Mouse (Mus musculus): ENCODE measurements around the gene Clic3. TPM values are rescaled to one million over a fixed set of nuclear protein-coding genes. Genes with fewer than 3 reads are reported as not detected.

The Clic3 gene
- total and polyA plus RNA-seq, 3 experiments, result 0.30 to 0.71 TPM; not detected in 1

DNA sequence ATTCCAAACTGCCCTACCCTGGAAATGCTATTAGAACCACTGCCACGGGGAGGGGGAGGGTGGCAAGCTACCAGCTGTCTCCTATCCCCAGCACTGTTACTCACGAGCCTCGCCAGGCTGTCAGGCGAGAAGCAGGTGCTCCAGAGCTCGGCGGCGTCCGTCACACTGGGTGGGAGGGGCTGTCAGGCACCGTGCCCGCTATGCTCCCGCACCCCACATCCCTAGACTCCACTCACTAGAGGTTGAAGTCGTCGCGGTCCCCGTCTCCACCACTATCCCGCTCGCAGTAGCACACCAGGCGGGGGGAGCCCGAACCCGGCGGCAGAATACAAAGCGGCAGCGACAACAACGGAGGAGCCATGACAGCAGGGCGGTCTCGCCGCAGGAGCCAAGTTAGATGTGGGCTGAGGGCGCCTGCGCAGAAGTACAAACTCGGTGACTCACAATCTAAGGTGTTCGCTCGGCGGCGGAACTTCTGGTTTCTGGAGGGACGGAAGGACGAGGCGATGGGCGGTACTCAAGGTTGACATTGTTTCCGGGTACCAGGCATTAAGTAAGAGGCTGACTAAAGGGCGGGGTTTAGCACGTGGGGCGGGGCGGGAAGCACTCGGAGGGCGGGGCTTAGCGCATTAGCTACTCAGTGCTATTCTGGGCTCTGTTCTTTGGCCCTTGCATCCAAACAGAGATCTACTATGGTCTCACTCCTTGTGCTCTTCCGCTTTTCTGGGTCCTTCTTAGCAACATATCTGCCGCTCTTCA, 4.1 kb downstream of the Clic3 start, which contains the start of gene Paxx (continued):
- TF ChIP-seq JUN (IDR thresholded peaks at IDR 0.05; ENCODE audit: insufficient read depth, low read depth, low read length) (no peak), MAX (IDR thresholded peaks at IDR 0.05; ENCODE audit: low read length) (peak; percentile 7), ZC3H11A (IDR thresholded peaks at IDR 0.05; ENCODE audit: low read depth, low read length) (no peak), POLR2AphosphoS2 (IDR thresholded peaks at IDR 0.05; ENCODE audit: low read depth, low read length) (no peak; the same call in 1 of the 2 replicates), CHD1 (IDR thresholded peaks at IDR 0.05; ENCODE audit: low read depth, low read length) (no peak), KAT2A (IDR thresholded peaks at IDR 0.05; ENCODE audit: insufficient replicate concordance, low read length) (no peak), RCOR1 (conservative IDR thresholded peaks at IDR 0.05; ENCODE audit: low read depth, low read length) (no peak), BHLHE40 (IDR thresholded peaks at IDR 0.05; ENCODE audit: low read depth, low read length) (peak; percentile 91), POLR2A (IDR thresholded peaks at IDR 0.05; ENCODE audit: low read depth, low read length) (peak; percentile 87), ZKSCAN1 (IDR thresholded peaks at IDR 0.05; ENCODE audit: borderline replicate concordance, low read depth, low read length) (no peak), MEF2A (IDR thresholded peaks at IDR 0.05; ENCODE audit: borderline replicate concordance, low read depth, low read length) (peak; percentile 58; the same call in 1 of the 2 replicates), ELF1 (IDR thresholded peaks at IDR 0.05; ENCODE audit: low read depth, low read length) (peak; percentile 91), CTCF (conservative IDR thresholded peaks at IDR 0.05 in 1 of 2, IDR thresholded peaks at IDR 0.05 in 1 of 2; ENCODE audit: low read depth in 2 of 2, low read length in 2 of 2) (no peak)

- Histone ChIP-seq H3K27ac (ENCODE audit: insufficient read depth, low read depth) (peak overlapping the region; percentile 35), H3K79me2 (replicated peaks; ENCODE audit: control insufficient read depth, extremely low read depth, insufficient read depth, poor library complexity, severe bottlenecking) (peaks cover 2% of the 10 kb centered on the region; the same call in 1 of the 2 replicates), H3K9ac (ENCODE audit: insufficient read depth, low read depth) (no peak overlapping the region), H3K27me3 (replicated peaks) (no peaks in the 10 kb centered on the region), H3K4me1 (ENCODE audit: control insufficient read depth in 1 of 2, insufficient read depth in 2 of 2) (peaks cover 33 to 50% of the 10 kb centered on the region in 2 experiments), H3K4me3 (replicated peaks in 1 of 3; ENCODE audit: low read depth in 2 of 3, low read length in 2 of 3, poor library complexity in 1 of 3) (peak overlapping the region in 1 of 3 experiments; percentile 18), H3K36me3 (replicated peaks in 1 of 2; ENCODE audit: control insufficient read depth in 1 of 2, insufficient read depth in 1 of 2, low read length in 1 of 2) (peaks cover 11 to 25% of the 10 kb centered on the region in 2 experiments), H3K4me2 (ENCODE audit: insufficient read depth, low read depth, poor library complexity, severe bottlenecking) (peak overlapping the region; percentile 8; the same call in 1 of the 2 replicates), H3K9me3 (replicated peaks; ENCODE audit: low read length) (no peaks in the 10 kb centered on the region)
- TF ChIP-seq ZMIZ1 (IDR thresholded peaks at IDR 0.05; ENCODE audit: low read depth, low read length) (no peak), POLR2AphosphoS2 (IDR thresholded peaks at IDR 0.05; ENCODE audit: low read depth, low read length) (no peak), MAFK (IDR thresholded peaks at IDR 0.05; ENCODE audit: insufficient replicate concordance, low read length) (no peak), MAZ (IDR thresholded peaks at IDR 0.05; ENCODE audit: low read depth, low read length) (no peak), HCFC1 (IDR thresholded peaks at IDR 0.05; ENCODE audit: low read depth, low read length) (no peak)
- DNase-seq (ENCODE audit: extremely low read depth), result no peak
- in situ Hi-C loops (cut with MboI; ENCODE audit: low pct_ligation_motif_present, low pct_unique_long_range_greater_than_20kb, low sequenced_read_pairs) (no loop called here), dilution Hi-C loops (cut with MboI; ENCODE audit: extremely low pct_ligation_motif_present, extremely low pct_unique_long_range_greater_than_20kb, low sequenced_read_pairs) (no loop called here)
These were observed 4.8 kb downstream of the Clic3 start for GRCm38 (mm10) chr2:25461407-25461806.

GRCm38 (mm10) chr2:25463630-25464029, 7.0 kb downstream of the Clic3 start:
- Histone ChIP-seq H3K9me3 (replicated peaks; ENCODE audit: low read length) (no peaks in the 10 kb centered on the region), H3K79me2 (replicated peaks; ENCODE audit: control insufficient read depth, extremely low read depth, insufficient read depth, poor library complexity, severe bottlenecking) (peaks cover 2% of the 10 kb centered on the region; the same call in 1 of the 2 replicates), H3K4me3 (replicated peaks in 1 of 3; ENCODE audit: low read depth in 2 of 3, low read length in 2 of 3, poor library complexity in 1 of 3) (no peak overlapping the region), H3K27ac (ENCODE audit: insufficient read depth, low read depth) (no peak overlapping the region), H3K4me2 (ENCODE audit: insufficient read depth, low read depth, poor library complexity, severe bottlenecking) (no peak overlapping the region), H3K36me3 (replicated peaks in 1 of 2; ENCODE audit: control insufficient read depth in 1 of 2, insufficient read depth in 1 of 2, low read length in 1 of 2) (peaks cover under 1 to 9% of the 10 kb centered on the region in 2 experiments), H3K9ac (ENCODE audit: insufficient read depth, low read depth) (no peak overlapping the region), H3K4me1 (ENCODE audit: control insufficient read depth in 1 of 2, insufficient read depth in 2 of 2) (peaks cover 33 to 70% of the 10 kb centered on the region in 2 experiments), H3K27me3 (replicated peaks) (no peaks in the 10 kb centered on the region)
- TF ChIP-seq KAT2A (IDR thresholded peaks at IDR 0.05; ENCODE audit: insufficient replicate concordance, low read length) (no peak), USF2 (conservative IDR thresholded peaks at IDR 0.05; ENCODE audit: low read depth, low read length) (no peak), ZC3H11A (IDR thresholded peaks at IDR 0.05; ENCODE audit: low read depth, low read length) (no peak), PAX5 (IDR thresholded peaks at IDR 0.05; ENCODE audit: low read length) (no peak), RCOR1 (conservative IDR thresholded peaks at IDR 0.05; ENCODE audit: low read depth, low read length) (no peak), UBTF (IDR thresholded peaks at IDR 0.05; ENCODE audit: low read depth, low read length) (no peak), ZMIZ1 (IDR thresholded peaks at IDR 0.05; ENCODE audit: low read depth, low read length) (no peak)
- DNase-seq (ENCODE audit: extremely low read depth), result no peak
- in situ Hi-C loops (cut with MboI; ENCODE audit: low pct_ligation_motif_present, low pct_unique_long_range_greater_than_20kb, low sequenced_read_pairs), result no loop called here
- dilution Hi-C loops (cut with MboI; ENCODE audit: extremely low pct_ligation_motif_present, extremely low pct_unique_long_range_greater_than_20kb, low sequenced_read_pairs), result no loop called here

All from CH12.LX (cell line).